Mouse (Mus musculus): Measurements from ENCODE around the gene Psmd3. TPM values are rescaled to one million over a fixed set of nuclear protein-coding genes. Genes with fewer than 3 reads are reported as not detected.
A peak's percentile ranks its signal among the peaks of the same experiment; 100 is the strongest.
"Not testable (repeated sequence)": the region's sequence is repeated elsewhere in the genome, so short reads cannot be mapped to it uniquely, and the experiment has no call there.

Gene Psmd3
- total and polyA plus RNA-seq, 2 experiments from 2014 or later, result 96.4 to 147 TPM

GRCm38 (mm10) chr11:98671284-98671815 lies 11.0 kb upstream of the Psmd3 start:
- Histone ChIP-seq H3K4me1 (ENCODE audit: control insufficient read depth, insufficient read depth) (no peaks in the 10 kb centered on the region), H3K27ac (ENCODE audit: low read depth) (no peak overlapping the region), H3K9ac (replicated peaks; ENCODE audit: low read depth, low read length) (no peak overlapping the region), H3K27me3 (ENCODE audit: control insufficient read depth, insufficient read depth, low read length) (peaks cover 16% of the 10 kb centered on the region), H3K36me3 (replicated peaks; ENCODE audit: control insufficient read depth, insufficient read depth, low read length) (no peaks in the 10 kb centered on the region), H3K9me3 (replicated peaks; ENCODE audit: control insufficient read depth, low read length) (no peaks in the 10 kb centered on the region), H3K4me2 (ENCODE audit: low read depth, low read length) (no peak overlapping the region), H3K4me3 (ENCODE audit: low read depth, low read length) (no peak overlapping the region)
- TF ChIP-seq CTCF (IDR thresholded peaks at IDR 0.05; ENCODE audit: low read depth), result no peak
- no peak for TF ChIP-seq EP300 (IDR thresholded peaks at IDR 0.05; ENCODE audit: low read depth)
- ATAC-seq (ENCODE audit: insufficient read depth, low read depth) (no peak), DNase-seq (ENCODE audit: low spot score) (no peak)
- WGBS, result 49% methylated on average over 3 of the region's 3 CpGs

- Histone ChIP-seq H3K4me3 (ENCODE audit: low read depth, low read length) (no peak overlapping the region), H3K9me3 (replicated peaks; ENCODE audit: control insufficient read depth, low read length) (no peaks in the 10 kb centered on the region), H3K27me3 (ENCODE audit: control insufficient read depth, insufficient read depth, low read length) (peaks cover 14% of the 10 kb centered on the region), H3K27ac (ENCODE audit: low read depth) (no peak overlapping the region), H3K4me2 (ENCODE audit: low read depth, low read length) (no peak overlapping the region), H3K9ac (replicated peaks; ENCODE audit: low read depth, low read length) (no peak overlapping the region), H3K4me1 (ENCODE audit: control insufficient read depth, insufficient read depth) (no peaks in the 10 kb centered on the region), H3K36me3 (replicated peaks; ENCODE audit: control insufficient read depth, insufficient read depth, low read length) (no peaks in the 10 kb centered on the region)
- WGBS, result 37% methylated on average over 5 of the region's 5 CpGs
- TF ChIP-seq EP300 (IDR thresholded peaks at IDR 0.05; ENCODE audit: low read depth), result no peak
- DNase-seq (ENCODE audit: low spot score) (no peak), ATAC-seq (ENCODE audit: insufficient read depth, low read depth) (no peak)
Measured at GRCm38 (mm10) chr11:98671857-98672256, 10.5 kb upstream of the Psmd3 start.

- Histone ChIP-seq H3K27me3 (ENCODE audit: control insufficient read depth, insufficient read depth, low read length) (peaks cover 7% of the 10 kb centered on the region; the same call in 1 of the 2 replicates), H3K9ac (replicated peaks; ENCODE audit: low read depth, low read length) (no peak overlapping the region), H3K9me3 (replicated peaks; ENCODE audit: control insufficient read depth, low read length) (no peaks in the 10 kb centered on the region), H3K4me3 (ENCODE audit: low read depth, low read length) (no peak overlapping the region), H3K4me2 (ENCODE audit: low read depth, low read length) (no peak overlapping the region), H3K36me3 (replicated peaks; ENCODE audit: control insufficient read depth, insufficient read depth, low read length) (no peaks in the 10 kb centered on the region), H3K27ac (ENCODE audit: low read depth) (no peak overlapping the region), H3K4me1 (ENCODE audit: control insufficient read depth, insufficient read depth) (no peaks in the 10 kb centered on the region)
- DNase-seq (ENCODE audit: low spot score), result no peak
- TF ChIP-seq EP300 (IDR thresholded peaks at IDR 0.05; ENCODE audit: low read depth) (no peak), CTCF (IDR thresholded peaks at IDR 0.05; ENCODE audit: low read depth) (no peak)
- no peak for ATAC-seq (ENCODE audit: insufficient read depth, low read depth)
- 76% methylated on average over 5 of the region's 5 CpGs for WGBS
Measured at GRCm38 (mm10) chr11:98672482-98672881, 9.9 kb upstream of the Psmd3 start.

- not testable (repeated sequence) for H3K9me3 ChIP-seq (replicated peaks; ENCODE audit: control insufficient read depth, low read length); H3K9ac ChIP-seq (replicated peaks; ENCODE audit: low read depth, low read length); H3K4me2 ChIP-seq (ENCODE audit: low read depth, low read length); H3K36me3 ChIP-seq (replicated peaks; ENCODE audit: control insufficient read depth, insufficient read depth, low read length); H3K27me3 ChIP-seq (ENCODE audit: control insufficient read depth, insufficient read depth, low read length); H3K4me3 ChIP-seq (ENCODE audit: low read depth, low read length); H3K27ac ChIP-seq (ENCODE audit: low read depth); H3K4me1 ChIP-seq (ENCODE audit: control insufficient read depth, insufficient read depth)
- DNase-seq (ENCODE audit: low spot score), result peak; percentile 52
- peak; percentile 76 for ATAC-seq (ENCODE audit: insufficient read depth, low read depth)
- TF ChIP-seq CTCF (IDR thresholded peaks at IDR 0.05; ENCODE audit: low read depth), result peak; percentile 63
- 4% methylated on average over 6 of the region's 7 CpGs for WGBS
Measured at GRCm38 (mm10) chr11:98673136-98673535, 9.2 kb upstream of the Psmd3 start.

- no peaks in the 10 kb centered on the region for H3K9me3 ChIP-seq (replicated peaks; ENCODE audit: control insufficient read depth, low read length)
- H3K9ac ChIP-seq (replicated peaks; ENCODE audit: low read depth, low read length), result no peak overlapping the region
- no peaks in the 10 kb centered on the region for H3K36me3 ChIP-seq (replicated peaks; ENCODE audit: control insufficient read depth, insufficient read depth, low read length)
- WGBS, result 25% methylated on average over 7 of the region's 7 CpGs
- no peak for TF ChIP-seq CTCF (IDR thresholded peaks at IDR 0.05; ENCODE audit: low read depth)
- TF ChIP-seq EP300 (IDR thresholded peaks at IDR 0.05; ENCODE audit: low read depth), result no peak
- no peaks in the 10 kb centered on the region for H3K27me3 ChIP-seq (ENCODE audit: control insufficient read depth, insufficient read depth, low read length)
- H3K4me2 ChIP-seq (ENCODE audit: low read depth, low read length), result no peak overlapping the region
- no peak overlapping the region for H3K4me3 ChIP-seq (ENCODE audit: low read depth, low read length)
- ATAC-seq (ENCODE audit: insufficient read depth, low read depth) (no peak), DNase-seq (ENCODE audit: low spot score) (no peak)
- H3K4me1 ChIP-seq (ENCODE audit: control insufficient read depth, insufficient read depth), result no peaks in the 10 kb centered on the region
- no peak overlapping the region for H3K27ac ChIP-seq (ENCODE audit: low read depth)
Measured at GRCm38 (mm10) chr11:98675829-98676363, 6.5 kb upstream of the Psmd3 start.

- H3K9ac ChIP-seq (replicated peaks; ENCODE audit: low read depth, low read length), result no peak overlapping the region
- H3K4me2 ChIP-seq (ENCODE audit: low read depth, low read length), result no peak overlapping the region
- ATAC-seq (ENCODE audit: insufficient read depth, low read depth) (no peak), DNase-seq (ENCODE audit: low spot score) (no peak)
- no peak overlapping the region for H3K4me3 ChIP-seq (ENCODE audit: low read depth, low read length)
- 0 out of 2 replicates have a peak, but pooled peaks cover under 1% of the 10 kb centered on the region for H3K36me3 ChIP-seq (replicated peaks; ENCODE audit: control insufficient read depth, insufficient read depth, low read length)
- TF ChIP-seq EP300 (IDR thresholded peaks at IDR 0.05; ENCODE audit: low read depth), result no peak
- TF ChIP-seq CTCF (IDR thresholded peaks at IDR 0.05; ENCODE audit: low read depth), result no peak
- WGBS, result 92% methylated on average over 1 of the region's 1 CpGs
- H3K4me1 ChIP-seq (ENCODE audit: control insufficient read depth, insufficient read depth), result peaks cover 10% of the 10 kb centered on the region
- no peaks in the 10 kb centered on the region for H3K9me3 ChIP-seq (replicated peaks; ENCODE audit: control insufficient read depth, low read length)
- H3K27me3 ChIP-seq (ENCODE audit: control insufficient read depth, insufficient read depth, low read length), result no peaks in the 10 kb centered on the region
- no peak overlapping the region for H3K27ac ChIP-seq (ENCODE audit: low read depth)
Measured at GRCm38 (mm10) chr11:98680023-98680422, 2.3 kb upstream of the Psmd3 start.

- not testable (repeated sequence) for H3K9me3 ChIP-seq (replicated peaks; ENCODE audit: control insufficient read depth, low read length); H3K4me3 ChIP-seq (ENCODE audit: low read depth, low read length)
- 78% methylated on average over 4 of the region's 4 CpGs for WGBS
Measured at GRCm38 (mm10) chr11:98680595-98680994, 1.8 kb upstream of the Psmd3 start.

More at GRCm38 (mm10) chr11:98680595-98680994, 1.8 kb upstream of the Psmd3 start:
- H3K4me2 ChIP-seq (ENCODE audit: low read depth, low read length); H3K4me1 ChIP-seq (ENCODE audit: control insufficient read depth, insufficient read depth); ATAC-seq (ENCODE audit: insufficient read depth, low read depth); DNase-seq (ENCODE audit: low spot score); H3K36me3 ChIP-seq (replicated peaks; ENCODE audit: control insufficient read depth, insufficient read depth, low read length); H3K9ac ChIP-seq (replicated peaks; ENCODE audit: low read depth, low read length); H3K27me3 ChIP-seq (ENCODE audit: control insufficient read depth, insufficient read depth, low read length); H3K27ac ChIP-seq (ENCODE audit: low read depth): not testable (repeated sequence)

All from heart, postnatal 0 days (tissue).